Mouse (Mus musculus) cerebellum, adult 2 months (tissue): Measurements from ENCODE around the gene Thg1l. TPM values are rescaled to one million over a fixed set of nuclear protein-coding genes. Genes with fewer than 3 reads are reported as not detected.

Source experiments
- DNase-seq, 2 experiments: peaks; one replicate each; pipeline ENCODE4 v3.0.0; 2021
- H3K27ac ChIP-seq: fragments of 200-500 bp; 2 replicates; pipeline ENCODE4 v1.5.1; 2012; ENCODE audit warnings: low read length, control low read depth, inconsistent platforms; ENCODE audit not compliant: insufficient read depth
- H3K27me3 ChIP-seq: fragments of 200-500 bp; 2 replicates; pipeline ENCODE4 v1.6.1; 2012; ENCODE audit warnings: inconsistent platforms, mild to moderate bottlenecking, low read length, moderate library complexity; ENCODE audit not compliant: control insufficient read depth, insufficient read depth
- H3K4me1 ChIP-seq: fragments of 200-500 bp; 2 replicates; pipeline ENCODE4 v1.6.1; 2011; ENCODE audit warnings: low read length; ENCODE audit not compliant: control insufficient read depth, insufficient read depth
- H3K4me3 ChIP-seq: fragments of 200-500 bp; replicated peaks from 2 replicates; pipeline ENCODE3; 2011; ENCODE audit warnings: mild to moderate bottlenecking, low read depth, low read length, control low read depth; ENCODE audit not compliant: insufficient read depth
- CTCF ChIP-seq: fragments of 200-500 bp; IDR thresholded peaks from 2 replicates; pipeline ENCODE4 v1.5.1; 2011; ENCODE audit warnings: low read depth, mild to moderate bottlenecking, control low read depth, low read length, moderate library complexity, borderline replicate concordance; ENCODE audit not compliant: insufficient read depth
- POLR2A ChIP-seq: fragments of 200-500 bp; IDR thresholded peaks from 2 replicates; pipeline ENCODE4 v1.6.1; 2011; ENCODE audit warnings: low read length, control low read depth, borderline replicate concordance; ENCODE audit not compliant: insufficient read depth
- WGBS: fragments of 180-500 bp; shearing (Covaris S2); methylation state at CpG from one replicate; pipeline ENCODE4 v1.1.7; 2018; 5-methylcytosine and 5-hydroxymethylcytosine counted together
- polyA plus RNA-seq: library from polyadenylated mRNA; depleted of rRNA; stranded (reverse); fragments of >200 nt; gene quantifications from 2 replicates; pipeline ENCODE4 v1.2.3, GENCODE M21; 2012

Gene Thg1l
- polyA plus RNA-seq, 1 experiment = 6.8 TPM

DNA sequence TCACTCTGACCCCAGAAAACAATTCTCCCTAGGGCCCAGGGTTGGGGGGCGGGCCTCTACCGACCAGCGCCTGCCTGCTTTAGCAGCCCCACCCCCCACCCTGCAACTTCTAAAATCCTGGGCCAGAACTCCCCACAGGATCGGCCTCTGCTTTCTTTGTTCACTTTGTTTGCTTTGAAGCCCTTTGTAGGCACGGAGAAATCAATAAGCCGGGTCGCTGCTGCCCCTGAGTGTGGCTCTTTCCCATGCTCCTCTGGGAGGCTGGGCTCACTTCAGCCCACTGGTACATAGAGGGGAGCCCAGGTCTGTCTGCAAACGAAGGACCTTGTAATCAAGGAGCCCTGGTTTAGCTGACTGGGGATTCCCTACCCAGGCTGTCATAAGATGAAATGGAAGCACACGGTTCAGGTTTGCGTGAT, 33.8 kb downstream of the Thg1l start:
- 21% methylated on average over 10 of the region's 10 CpGs for WGBS
- Histone ChIP-seq H3K4me3 (no peak overlapping the region), H3K4me1 (no peaks in the 10 kb centered on the region), H3K27ac (no peak overlapping the region), H3K27me3 (no peaks in the 10 kb centered on the region)
- no peak for TF ChIP-seq CTCF
- TF ChIP-seq POLR2A = no peak
- no peak for DNase-seq

DNA sequence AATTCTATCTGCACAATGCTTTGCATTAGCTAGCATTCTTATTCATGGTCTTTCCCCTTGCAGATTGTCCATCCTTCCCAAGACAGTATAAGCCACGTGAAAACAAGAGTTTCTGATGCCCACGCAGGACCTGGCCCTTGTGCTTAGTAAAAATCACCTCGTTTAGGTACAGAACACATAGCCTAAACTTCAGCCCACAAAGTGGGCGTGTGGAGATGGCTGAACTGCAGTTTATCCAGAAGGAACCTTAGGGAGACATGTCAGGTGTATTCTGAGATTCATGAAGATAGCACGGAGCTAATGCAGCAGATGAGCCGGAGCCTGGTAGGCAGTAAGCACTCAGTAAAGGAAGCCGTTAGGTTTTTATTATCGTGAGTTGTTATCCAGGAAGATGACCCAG, 34.3 kb downstream of the Thg1l start:
- H3K27ac ChIP-seq = no peak overlapping the region

DNA sequence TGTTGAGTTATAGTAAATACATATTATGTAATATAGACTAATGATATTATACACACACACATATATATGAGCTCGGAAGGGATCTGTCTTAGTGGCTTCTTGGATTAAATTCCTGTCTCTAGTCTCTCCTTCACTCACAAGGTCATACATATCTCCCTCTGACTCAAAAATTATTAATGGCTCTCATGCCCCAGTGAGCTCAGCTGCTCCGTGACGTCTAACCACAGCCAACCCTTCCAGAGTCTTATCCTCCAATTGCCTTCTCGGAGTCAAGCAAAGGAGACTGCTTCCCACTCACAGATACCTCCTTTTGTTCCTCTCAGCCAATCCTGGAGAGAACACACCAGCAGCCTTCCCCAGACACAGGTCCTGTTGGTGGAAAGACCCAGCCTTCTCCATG, 36.5 kb downstream of the Thg1l start:
- TF ChIP-seq CTCF (no peak), POLR2A (no peak)
- WGBS = 67% methylated on average over 4 of the region's 4 CpGs
- DNase-seq = no peak
- no peaks in the 10 kb centered on the region for H3K4me1 ChIP-seq
- H3K4me3 ChIP-seq = no peak overlapping the region
- no peaks in the 10 kb centered on the region for H3K27me3 ChIP-seq
- H3K27ac ChIP-seq = no peak overlapping the region

More for the DNA sequence above, 34.3 kb downstream of the Thg1l start:
- WGBS = 61% methylated on average over 8 of the region's 8 CpGs
- Histone ChIP-seq H3K4me3 (no peak overlapping the region), H3K27me3 (no peaks in the 10 kb centered on the region), H3K4me1 (no peaks in the 10 kb centered on the region)
- DNase-seq = no peak
- no peak for TF ChIP-seq POLR2A
- TF ChIP-seq CTCF = no peak

DNA sequence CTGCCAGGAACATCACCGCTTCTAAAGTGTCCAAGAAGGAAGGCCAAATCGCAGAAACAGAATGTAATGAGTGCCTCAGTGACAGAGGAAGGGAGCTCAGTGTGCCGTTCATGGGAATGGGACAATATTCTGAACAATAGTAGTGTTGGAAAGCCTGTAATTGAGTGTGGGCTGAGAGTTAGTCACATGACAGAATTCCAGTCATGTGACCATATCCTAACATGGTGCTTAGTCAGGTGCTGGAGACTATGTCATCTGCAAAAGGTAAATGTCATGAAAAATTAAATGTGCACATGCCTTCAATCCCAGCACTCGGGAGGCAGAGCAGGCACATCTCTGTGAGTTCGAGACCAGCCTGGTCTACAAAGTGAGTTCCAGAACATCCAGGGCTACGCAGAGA, 37.3 kb downstream of the Thg1l start:
- WGBS = 94% methylated on average over 6 of the region's 6 CpGs
- no peak for DNase-seq

DNA sequence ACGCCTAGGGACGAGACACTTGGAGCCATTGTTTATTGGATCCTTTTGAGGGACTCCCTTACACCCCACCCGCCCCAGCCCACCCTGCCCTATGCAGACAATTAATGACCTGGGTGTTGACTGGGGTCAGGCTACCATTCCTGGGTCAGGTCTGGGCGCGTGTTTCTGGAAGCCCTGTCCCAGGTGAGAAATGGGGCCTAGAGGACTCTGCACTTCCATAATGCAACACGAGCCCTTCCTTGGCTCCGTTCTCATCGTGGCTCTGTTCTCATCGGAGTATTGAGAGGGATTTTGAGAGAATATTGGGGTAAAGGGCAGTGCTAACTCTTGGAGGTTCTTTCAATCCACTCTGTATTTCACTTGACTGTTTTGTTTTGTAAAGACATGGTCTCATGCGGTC, 39.1 kb downstream of the Thg1l start:
- H3K27me3 ChIP-seq = no peaks in the 10 kb centered on the region
- WGBS = 87% methylated on average over 10 of the region's 10 CpGs
- no peaks in the 10 kb centered on the region for H3K4me1 ChIP-seq
- H3K4me3 ChIP-seq = no peak overlapping the region
- no peak for DNase-seq
- TF ChIP-seq POLR2A = no peak
- TF ChIP-seq CTCF = no peak
- H3K27ac ChIP-seq = no peak overlapping the region

More for the DNA sequence above, 37.3 kb downstream of the Thg1l start:
- Histone ChIP-seq H3K27me3 (no peaks in the 10 kb centered on the region), H3K4me3 (no peak overlapping the region), H3K4me1 (no peaks in the 10 kb centered on the region), H3K27ac (no peak overlapping the region)
- no peak for TF ChIP-seq POLR2A
- TF ChIP-seq CTCF = no peak

GRCm38 (mm10) chr11:45910701-45911100, 44.6 kb downstream of the Thg1l start:
- TF ChIP-seq CTCF (no peak), POLR2A (no peak)
- no peak overlapping the region for H3K4me3 ChIP-seq
- 94% methylated on average over 5 of the region's 5 CpGs for WGBS
- no peaks in the 10 kb centered on the region for H3K27me3 ChIP-seq
- no peak for DNase-seq
- H3K27ac ChIP-seq = no peak overlapping the region
- no peaks in the 10 kb centered on the region for H3K4me1 ChIP-seq

- Histone ChIP-seq H3K4me3 (no peak overlapping the region), H3K4me1 (no peaks in the 10 kb centered on the region), H3K27me3 (no peaks in the 10 kb centered on the region), H3K27ac (no peak overlapping the region)
- TF ChIP-seq CTCF (no peak), POLR2A (no peak)
- 93% methylated on average over 7 of the region's 7 CpGs for WGBS
- no peak for DNase-seq
These were observed 46.4 kb downstream of the Thg1l start for GRCm38 (mm10) chr11:45908894-45909293.

DNA sequence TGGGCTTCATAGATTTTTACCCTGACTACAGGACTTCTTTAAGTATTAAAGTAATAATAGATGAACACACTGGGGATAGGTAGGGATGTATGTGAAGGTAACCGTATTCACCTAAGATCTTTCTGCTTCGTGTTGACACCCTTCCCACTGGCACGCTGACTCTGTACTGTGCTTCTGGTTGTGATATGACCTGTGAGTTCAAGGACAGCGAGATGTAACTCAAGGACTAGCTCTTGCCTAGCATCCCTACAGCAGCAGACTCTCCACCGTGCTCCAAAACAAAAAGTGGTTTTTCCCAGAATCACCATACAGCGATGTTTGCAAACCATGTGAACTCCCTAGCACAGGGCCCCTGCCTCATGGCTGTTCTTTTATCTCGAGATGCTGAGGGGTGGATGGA, 47.2 kb downstream of the Thg1l start:
- Histone ChIP-seq H3K4me1 (no peaks in the 10 kb centered on the region), H3K27me3 (no peaks in the 10 kb centered on the region), H3K4me3 (no peak overlapping the region), H3K27ac (no peak overlapping the region)
- TF ChIP-seq CTCF (no peak), POLR2A (no peak)
- no peak for DNase-seq
- WGBS = 93% methylated on average over 7 of the region's 7 CpGs
